14 mouse cellular contexts compared by ENCODE assay signal in genomic region chr5:142802884-142803283, GRCm38 (mm10). TPM values are rescaled to one million over a fixed set of nuclear protein-coding genes. Genes with fewer than 3 reads are reported as not detected.
DNase-seq lines count a peak whose midpoint lies in the region; ATAC-seq lines count a peak whose summit lies in the region.
"Had no signal": no experiment of that assay in that cellular context is flagged by ENCODE, and none has a peak within 500 bp of the region (broad histone marks: within the 10 kb centered on the region; RNA-seq: fewer than 3 reads in every experiment).

No protein-coding gene starts in this region.

- 83% methylated on average over 4 of the region's 4 CpGs for WGBS in heart, embryonic 12.5 days
- 64% methylated on average over 4 of the region's 4 CpGs for WGBS in midbrain, embryonic 16.5 days
- WGBS in midbrain, embryonic 10.5 days, result 81% methylated on average over 4 of the region's 4 CpGs
- WGBS in liver, embryonic 16.5 days (ENCODE audit: insufficient replicate concordance), result 61% methylated on average over 4 of the region's 4 CpGs

- 0 out of 2 replicates have a peak overlapping the region, but pooled peaks have one; percentile 10 for H3K4me2 ChIP-seq in heart, embryonic 12.5 days
- H3K4me2 ChIP-seq in midbrain, embryonic 16.5 days (ENCODE audit: low read length), result no peak overlapping the region; the same call in 1 of the 2 replicates
- H3K4me2 ChIP-seq in liver, embryonic 16.5 days (ENCODE audit: low read depth, low read length), result peak overlapping the region; percentile 46; the same call in 1 of the 2 replicates

- H3K4me1 ChIP-seq in heart, embryonic 12.5 days (replicated peaks), result peaks cover 76% of the 10 kb centered on the region
- peaks cover 76% of the 10 kb centered on the region for H3K4me1 ChIP-seq in midbrain, embryonic 16.5 days (ENCODE audit: control insufficient read depth, insufficient read depth, low read length)
- H3K4me1 ChIP-seq in midbrain, embryonic 10.5 days, result peaks cover 71% of the 10 kb centered on the region
- peaks cover 44% of the 10 kb centered on the region for H3K4me1 ChIP-seq in liver, embryonic 16.5 days (ENCODE audit: control insufficient read depth, low read depth, low read length)

- peak overlapping the region; percentile 77 for H3K27ac ChIP-seq in heart, embryonic 12.5 days (ENCODE audit: poor library complexity, severe bottlenecking)
- H3K27ac ChIP-seq in midbrain, embryonic 16.5 days (ENCODE audit: low read length), result 0 out of 2 replicates have a peak overlapping the region, but pooled peaks have one; percentile 7
- H3K27ac ChIP-seq in midbrain, embryonic 10.5 days (replicated peaks), result no peak overlapping the region
- H3K27ac ChIP-seq in liver, embryonic 16.5 days (ENCODE audit: low read length), result peak overlapping the region; percentile 60; the same call in 1 of the 2 replicates
- H3K27ac ChIP-seq: kidney, postnatal 0 days had no signal

- H3K4me3 ChIP-seq in heart, embryonic 12.5 days, result no peak overlapping the region
- H3K4me3 ChIP-seq in midbrain, embryonic 16.5 days (ENCODE audit: low read depth, low read length), result no peak overlapping the region
- no peak overlapping the region for H3K4me3 ChIP-seq in midbrain, embryonic 10.5 days
- no peak overlapping the region for H3K4me3 ChIP-seq in liver, embryonic 16.5 days (ENCODE audit: low read depth, low read length)

- H3K9ac ChIP-seq in heart, embryonic 12.5 days, result 0 out of 2 replicates have a peak overlapping the region, but pooled peaks have one; percentile 42
- no peak overlapping the region for H3K9ac ChIP-seq in midbrain, embryonic 16.5 days (ENCODE audit: low read depth, low read length)
- no peak overlapping the region; the same call in 1 of the 2 replicates for H3K9ac ChIP-seq in liver, embryonic 16.5 days (ENCODE audit: low read depth, low read length)

- no peaks in the 10 kb centered on the region for H3K9me3 ChIP-seq in heart, embryonic 12.5 days (replicated peaks)
- no peaks in the 10 kb centered on the region for H3K9me3 ChIP-seq in midbrain, embryonic 16.5 days (replicated peaks; ENCODE audit: control insufficient read depth, low read length, poor library complexity, severe bottlenecking)
- H3K9me3 ChIP-seq in midbrain, embryonic 10.5 days (replicated peaks), result 0 out of 2 replicates have a peak, but pooled peaks cover 3% of the 10 kb centered on the region
- no peaks in the 10 kb centered on the region for H3K9me3 ChIP-seq in liver, embryonic 16.5 days (replicated peaks; ENCODE audit: control insufficient read depth, low read length)
- H3K9me3 ChIP-seq: G1E had no signal

- H3K36me3 ChIP-seq in heart, embryonic 12.5 days, result peaks cover 33% of the 10 kb centered on the region
- 0 out of 2 replicates have a peak, but pooled peaks cover under 1% of the 10 kb centered on the region for H3K36me3 ChIP-seq in midbrain, embryonic 16.5 days (ENCODE audit: control insufficient read depth, insufficient read depth, low read length)
- peaks cover 50% of the 10 kb centered on the region for H3K36me3 ChIP-seq in midbrain, embryonic 10.5 days
- H3K36me3 ChIP-seq in liver, embryonic 16.5 days (ENCODE audit: control insufficient read depth, insufficient read depth), result no peaks in the 10 kb centered on the region

- H3K27me3 ChIP-seq in heart, embryonic 12.5 days (replicated peaks), result no peaks in the 10 kb centered on the region
- no peaks in the 10 kb centered on the region for H3K27me3 ChIP-seq in midbrain, embryonic 16.5 days (ENCODE audit: control insufficient read depth, insufficient read depth, low read depth, low read length)
- no peaks in the 10 kb centered on the region for H3K27me3 ChIP-seq in midbrain, embryonic 10.5 days (ENCODE audit: low read depth, poor library complexity, severe bottlenecking)
- H3K27me3 ChIP-seq in liver, embryonic 16.5 days (ENCODE audit: control insufficient read depth, insufficient read depth, low read depth, low read length), result no peaks in the 10 kb centered on the region

- DNase-seq in heart, postnatal 4 days, result no peak
- no peak for DNase-seq in midbrain, embryonic 10.5 days (ENCODE audit: low spot score)
- no peak for DNase-seq in c-Kit-positive CD71-positive TER-119-positive erythroid progenitor cells, embryonic 14.5 days (ENCODE audit: low spot score)
- DNase-seq in kidney, adult 11 months, result no peak
- DNase-seq: adrenal gland, postnatal 25 days; cerebellum, postnatal 36 days; lung, adult 18-20 months had no signal

- no peak for ATAC-seq in heart, embryonic 12.5 days (ENCODE audit: insufficient number of reproducible peaks, low FRiP score)
- ATAC-seq in midbrain, embryonic 16.5 days, result no peak
- ATAC-seq in erythroid progenitor cell, adult 5-6 weeks (replicated peaks; ENCODE audit: low FRiP score, poor library complexity, severe bottlenecking), result peak; percentile 74
- ATAC-seq in liver, embryonic 16.5 days (ENCODE audit: low read depth), result peak; percentile 66
- ATAC-seq: inflammation-experienced regulatory T-cells, adult 6 months had no signal

RNA-seq across cellular contexts. Expression of gene Tnrc18, which starts 14.6 kb away (rescaled TPM):
- polyA plus RNA-seq in heart, embryonic 12.5 days (2016; fragmentation: Nextera tagmentation; extraction: Ambion mirVana), result 31.7 and 34.7 TPM in 2 replicates
- total RNA-seq in heart, postnatal 4 days (2021), result 100 to 1,000 TPM; 113 TPM
- polyA plus RNA-seq in midbrain, embryonic 16.5 days (2015; fragmentation: Nextera tagmentation; extraction: Ambion mirVana), result 23.3 and 27.7 TPM in 2 replicates
- polyA plus RNA-seq in midbrain, embryonic 10.5 days (2016; fragmentation: Nextera tagmentation; extraction: Ambion mirVana), result 18.7 and 23.2 TPM in 2 replicates
- total RNA-seq in erythroid progenitor cell, adult 5-6 weeks (2015; ENCODE audit: low replicate concordance), result 14.4 and 21.8 TPM in 2 replicates
- 15.1 TPM in 2 replicates for total RNA-seq in erythroid progenitor cell, adult 5-6 weeks (2017; ENCODE audit: low replicate concordance)
- polyA plus RNA-seq in liver, embryonic 16.5 days (2015; fragmentation: Nextera tagmentation; extraction: Ambion mirVana), result 2.6 and 3.4 TPM in 2 replicates

Comparison
In these comparisons a context has a peak if more than half of its experiments do, and no peak if none do; other contexts are left out.
1. ATAC-seq: peak in erythroid progenitor cell, adult 5-6 weeks (single experiment) and liver, embryonic 16.5 days (single experiment); none in heart, embryonic 12.5 days (single experiment) and midbrain, embryonic 16.5 days (single experiment).